Mouse (Mus musculus) olfactory bulb, adult 2 months (tissue): ENCODE data around the gene Ccdc126.

Source experiments
- CTCF ChIP-seq: fragments of 200-500 bp; IDR thresholded peaks from 2 replicates; pipeline ENCODE4 v1.5.1; 2012; ENCODE audit warnings: low read depth, mild to moderate bottlenecking, low read length, moderate library complexity; ENCODE audit not compliant: insufficient read depth
- POLR2A ChIP-seq: fragments of 200-500 bp; IDR thresholded peaks from 2 replicates; pipeline ENCODE4 v1.6.1; 2012; ENCODE audit warnings: mild to moderate bottlenecking, low read depth, low read length, moderate library complexity; ENCODE audit not compliant: insufficient read depth

DNA sequence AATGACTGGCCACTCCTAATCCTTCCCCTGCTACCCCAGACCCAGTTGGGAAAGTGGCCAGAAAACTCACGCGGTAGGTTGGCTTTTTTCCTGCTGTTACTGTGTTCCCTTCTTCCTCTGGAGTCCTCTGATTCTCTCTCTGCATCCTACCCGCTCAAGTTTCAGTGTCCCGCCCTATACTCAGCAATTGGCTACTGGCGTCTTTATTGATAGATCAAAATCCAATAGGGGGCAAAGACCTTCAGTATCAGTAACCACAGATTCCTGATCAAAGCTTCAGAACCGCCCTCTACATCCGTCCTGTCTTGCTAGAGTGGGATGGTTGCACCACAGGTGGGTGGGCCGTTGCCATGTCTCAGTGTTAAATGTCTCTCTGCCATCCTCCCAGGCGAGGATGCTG, 19.5 kb downstream of the Ccdc126 start:
- TF ChIP-seq POLR2A, result no peak
- no peak for TF ChIP-seq CTCF
